24 mouse cellular contexts compared by ENCODE assay signal in genomic region chr2:59672686-59673085, GRCm38 (mm10).
A peak's percentile ranks its signal among the peaks of the same experiment; 100 is the strongest.
DNase-seq lines count a peak whose midpoint lies in the region; ATAC-seq lines count a peak whose summit lies in the region.
"Had no signal": no experiment of that assay in that cellular context is flagged by ENCODE, and none has a peak within 500 bp of the region (broad histone marks: within the 10 kb centered on the region; RNA-seq: fewer than 3 reads in every experiment).

No protein-coding gene starts in this region.

- H3K4me1 ChIP-seq in heart, embryonic 14.5 days (ENCODE audit: control insufficient read depth in 2 of 2, insufficient read depth in 2 of 2, low read length in 2 of 2), result peaks cover 45 to 60% of the 10 kb centered on the region in 2 experiments
- peaks cover 79% of the 10 kb centered on the region for H3K4me1 ChIP-seq in kidney, embryonic 16.5 days (ENCODE audit: insufficient read depth, low read length)
- H3K4me1 ChIP-seq in embryonic facial prominence, embryonic 10.5 days, result peaks cover 77% of the 10 kb centered on the region

- H3K4me3 ChIP-seq in heart, embryonic 14.5 days (ENCODE audit: control insufficient read depth in 1 of 2, insufficient read depth in 1 of 2, low read depth in 1 of 2, low read length in 2 of 2), result no peak overlapping the region
- H3K4me3 ChIP-seq in kidney, embryonic 16.5 days (ENCODE audit: low read length), result no peak overlapping the region
- no peak overlapping the region for H3K4me3 ChIP-seq in embryonic facial prominence, embryonic 10.5 days
- H3K4me3 ChIP-seq: forebrain, embryonic 13.5 days; heart, embryonic 15.5 days; hindbrain, embryonic 13.5 days; limb, embryonic 15.5 days; midbrain, embryonic 10.5 days; myocyte; neural tube, embryonic 13.5 days had no signal

- no peak for ATAC-seq in heart, embryonic 14.5 days (ENCODE audit: insufficient number of reproducible peaks, insufficient read depth, low FRiP score, low read depth)
- ATAC-seq in kidney, embryonic 16.5 days (ENCODE audit: low FRiP score, low TSS enrichment), result peak; percentile 26; the same call in 1 of the 2 replicates
- no peak for ATAC-seq in frontal cortex, adult (ENCODE audit: low TSS enrichment)
- ATAC-seq: forebrain, embryonic 13.5 days; midbrain, embryonic 16.5 days had no signal

- WGBS in heart, embryonic 14.5 days, result 71% methylated on average over 8 of the region's 8 CpGs
- 30% methylated on average over 8 of the region's 8 CpGs for WGBS in kidney, embryonic 16.5 days
- WGBS in embryonic facial prominence, embryonic 10.5 days, result 51% methylated on average over 8 of the region's 8 CpGs

- H3K27me3 ChIP-seq in heart, embryonic 14.5 days (ENCODE audit: control insufficient read depth, insufficient read depth, low read length), result no peaks in the 10 kb centered on the region
- H3K27me3 ChIP-seq in kidney, embryonic 16.5 days (ENCODE audit: insufficient read depth, low read length), result no peaks in the 10 kb centered on the region
- no peaks in the 10 kb centered on the region for H3K27me3 ChIP-seq in embryonic facial prominence, embryonic 10.5 days (replicated peaks; ENCODE audit: low read depth, poor library complexity, severe bottlenecking)
- H3K27me3 ChIP-seq: forebrain, embryonic 13.5 days; heart, embryonic 15.5 days; limb, embryonic 15.5 days; neural tube, embryonic 13.5 days had no signal

- DNase-seq in heart, adult 11 months, result peak; percentile 91
- no peak for DNase-seq in heart, adult 9 months (ENCODE audit: low spot score in 2 of 2)
- DNase-seq in heart, postnatal 4 days, result no peak
- no peak for DNase-seq in kidney, postnatal 14 days
- no peak for DNase-seq in embryonic facial prominence, embryonic 10.5 days (ENCODE audit: low spot score)
- DNase-seq: adrenal gland, postnatal 10 days; cerebellum, adult 2 months; cerebellum, postnatal 25 days; embryo, embryonic 11 days; layer of hippocampus, adult 9-11 months; retina, postnatal 1 day; right cerebral cortex, postnatal 25 days; spleen, adult 18-20 months had no signal

- no peaks in the 10 kb centered on the region for H3K9me3 ChIP-seq in heart, embryonic 14.5 days (ENCODE audit: control insufficient read depth, low read length)
- no peaks in the 10 kb centered on the region for H3K9me3 ChIP-seq in kidney, embryonic 16.5 days (ENCODE audit: low read length)
- H3K9me3 ChIP-seq in embryonic facial prominence, embryonic 10.5 days, result no peaks in the 10 kb centered on the region
- H3K9me3 ChIP-seq: forebrain, embryonic 13.5 days; heart, embryonic 15.5 days; hindbrain, embryonic 13.5 days; limb, embryonic 15.5 days; midbrain, embryonic 10.5 days; neural tube, embryonic 13.5 days had no signal

- peak overlapping the region; percentile 12; the same call in 1 of the 2 replicates for H3K9ac ChIP-seq in heart, embryonic 14.5 days (ENCODE audit: low read length)
- H3K9ac ChIP-seq in kidney, embryonic 16.5 days (replicated peaks; ENCODE audit: low read length), result no peak overlapping the region
- H3K9ac ChIP-seq: forebrain, embryonic 13.5 days; heart, embryonic 15.5 days; hindbrain, embryonic 13.5 days; limb, embryonic 15.5 days; neural tube, embryonic 13.5 days had no signal

- H3K36me3 ChIP-seq in heart, embryonic 14.5 days (ENCODE audit: control insufficient read depth, insufficient read depth, low read length), result no peaks in the 10 kb centered on the region
- H3K36me3 ChIP-seq in kidney, embryonic 16.5 days (ENCODE audit: insufficient read depth, low read length), result no peaks in the 10 kb centered on the region
- peaks cover 7% of the 10 kb centered on the region; the same call in 1 of the 2 replicates for H3K36me3 ChIP-seq in embryonic facial prominence, embryonic 10.5 days (replicated peaks)
- H3K36me3 ChIP-seq: heart, embryonic 15.5 days; hindbrain, embryonic 13.5 days; limb, embryonic 15.5 days; midbrain, embryonic 10.5 days; neural tube, embryonic 13.5 days had no signal

- peak overlapping the region in 1 of 2 experiments; percentile 94; a peak in 1 of 4 replicates for H3K27ac ChIP-seq in heart, embryonic 14.5 days (replicated peaks in 1 of 2; ENCODE audit: control insufficient read depth in 1 of 2, insufficient read depth in 1 of 2, low read depth in 2 of 2, low read length in 2 of 2)
- peak overlapping the region; percentile 82 for H3K27ac ChIP-seq in kidney, embryonic 16.5 days (ENCODE audit: low read length)
- H3K27ac ChIP-seq in embryonic facial prominence, embryonic 10.5 days (replicated peaks), result peak overlapping the region; percentile 51
- H3K27ac ChIP-seq: forebrain, embryonic 13.5 days; hindbrain, embryonic 13.5 days; limb, embryonic 15.5 days; midbrain, embryonic 10.5 days; neural tube, embryonic 13.5 days had no signal

- no peak overlapping the region for H3K4me2 ChIP-seq in heart, embryonic 14.5 days (ENCODE audit: low read length)
- no peak overlapping the region; the same call in 1 of the 2 replicates for H3K4me2 ChIP-seq in kidney, embryonic 16.5 days (replicated peaks; ENCODE audit: low read depth, low read length)
- H3K4me2 ChIP-seq: forebrain, embryonic 13.5 days; heart, embryonic 15.5 days; hindbrain, embryonic 13.5 days; limb, embryonic 15.5 days; neural tube, embryonic 13.5 days had no signal
